Mouse (Mus musculus) embryonic stem cell, embryonic (primary cell): ENCODE results near the gene Gm37240.

ENCODE experiments used
- CTCF ChIA-PET, 4 experiments: fragments of 300-600 bp in 2 of 4; fragments of 350-600 bp in 2 of 4; sonication (Branson Sonifier 250); formaldehyde crosslinking; loops; one replicate each; lab custom pipeline; 2022; ENCODE audit warnings: inconsistent platforms in 2 of 4; lab: Charles Lee
- POLR2A ChIA-PET, 4 experiments: fragments of 300-600 bp in 2 of 4; fragments of 350-600 bp in 2 of 4; sonication (Branson Sonifier 250); formaldehyde crosslinking; loops; one replicate each; lab custom pipeline; 2022; ENCODE audit warnings: antibody characterized with exemption in 4 of 4, inconsistent platforms in 1 of 4; lab: Charles Lee

The Gm37240 gene

DNA sequence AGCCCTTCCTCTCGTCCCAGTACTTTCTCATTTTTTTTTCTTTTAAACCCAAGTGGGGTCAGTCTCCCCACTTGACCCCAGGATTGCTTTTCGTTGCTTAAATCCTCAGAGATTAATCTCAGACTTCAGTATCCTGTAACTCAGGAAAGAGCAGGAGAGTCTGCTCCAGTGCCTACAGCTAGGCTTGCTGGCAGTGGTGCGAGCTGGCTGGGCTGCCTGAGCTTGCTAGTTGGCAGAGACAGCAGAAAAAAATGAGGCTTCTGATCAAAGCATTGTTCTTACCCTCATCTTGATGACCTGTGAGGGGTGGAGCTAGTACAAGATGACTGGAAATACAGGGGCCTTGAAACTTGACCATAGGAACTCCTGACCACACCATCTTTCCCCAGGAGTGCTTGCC lies 292.9 kb downstream of the Gm37240 start:
- POLR2A ChIA-PET = interaction anchor here in 2 of 4 experiments (0.6 to 1.5 kb wide), 2 partner anchors 21 to 751 kb away, joined by 3 to 4 read pairs; partner anchors contain the start of gene Gatb (in 1 of the 2)
- CTCF ChIA-PET = no interaction called here

DNA sequence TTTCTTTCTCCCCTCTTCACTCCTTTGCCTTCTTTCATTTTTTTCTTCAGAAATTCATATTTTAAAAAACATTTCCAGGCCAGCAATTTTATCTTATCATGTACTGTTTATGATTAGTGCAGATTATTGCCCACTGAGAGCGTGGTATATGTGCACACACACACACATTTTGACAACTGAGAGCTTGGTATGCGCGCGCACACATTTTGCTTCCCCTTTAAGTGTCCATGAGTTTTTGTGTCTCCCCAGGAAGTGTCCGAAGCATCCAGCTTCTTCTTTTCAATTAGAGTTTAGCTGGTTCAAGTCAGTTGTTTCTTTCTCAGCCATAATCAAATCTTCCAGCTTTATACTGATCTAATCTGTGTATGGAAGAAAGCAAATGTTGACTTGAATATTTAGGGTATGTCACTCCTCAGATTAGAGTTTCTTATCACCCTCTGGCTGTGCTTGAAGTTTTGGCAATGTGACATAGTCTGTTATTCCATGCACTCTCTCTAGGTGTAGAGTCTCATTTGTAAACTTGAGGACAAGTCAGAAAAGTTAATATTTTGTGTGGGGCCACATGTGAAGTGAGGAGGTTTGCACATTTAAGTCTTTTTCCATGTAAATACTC lies 294.6 kb downstream of the Gm37240 start:
- POLR2A ChIA-PET = interaction anchor here in 1 of 4 experiments (2.0 kb wide), 1 partner anchor 19 kb away, joined by 6 read pairs; the partner anchor contains the start of gene Gatb
- CTCF ChIA-PET = no interaction called here

- CTCF ChIA-PET = no interaction called here
- POLR2A ChIA-PET = interaction anchor here in 1 of 4 experiments (2.0 kb wide), 1 partner anchor 18 kb away, joined by 6 read pairs; the partner anchor contains the start of gene Gatb
Measured at GRCm38 (mm10) chr3:85592067-85592466, 295.3 kb downstream of the Gm37240 start.

DNA sequence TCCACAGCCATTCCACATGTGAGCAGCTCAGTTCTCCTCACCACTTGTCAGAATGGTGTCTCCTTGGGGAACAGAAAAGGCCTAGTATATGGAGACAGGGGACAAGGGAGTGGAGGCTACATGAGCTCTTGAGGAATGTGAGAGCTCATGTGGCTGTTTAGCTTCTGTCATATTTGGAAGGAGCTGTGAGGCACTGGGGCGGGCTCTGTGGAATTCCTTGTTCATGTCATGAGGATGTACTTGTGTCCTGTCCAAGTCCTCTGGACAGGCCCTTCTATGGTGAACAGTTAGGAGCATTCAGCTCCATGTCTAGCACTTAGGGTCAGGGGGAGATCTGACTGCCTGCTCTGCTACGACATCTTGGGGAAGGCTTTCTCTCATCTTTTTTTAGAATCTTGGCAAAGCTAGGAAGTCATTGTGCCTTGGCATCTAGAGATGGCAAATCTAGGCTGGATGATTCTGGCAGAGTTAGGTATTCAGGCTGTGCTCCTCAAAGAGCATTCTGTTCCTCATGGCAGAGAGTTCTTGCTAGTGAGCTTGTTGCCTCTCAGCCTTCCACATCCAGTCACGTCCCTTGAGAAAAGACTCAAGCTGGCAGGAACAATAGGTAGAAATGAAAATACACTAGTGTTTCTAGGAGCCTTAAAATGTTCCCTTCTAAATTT lies 297.1 kb downstream of the Gm37240 start:
- POLR2A ChIA-PET = interaction anchor here (0.8 to 2.3 kb wide), 7 partner anchors 9 to 17 kb away, joined by 3 to 16 read pairs (median 4); partner anchors contain the start of gene Gatb (in 4 of the 4)
- CTCF ChIA-PET = interaction anchor here in 2 of 4 experiments (0.9 to 1.3 kb wide), 2 partner anchors 16 kb away, joined by 3 read pairs; partner anchors contain the start of gene Gatb (in 2 of the 2)

DNA sequence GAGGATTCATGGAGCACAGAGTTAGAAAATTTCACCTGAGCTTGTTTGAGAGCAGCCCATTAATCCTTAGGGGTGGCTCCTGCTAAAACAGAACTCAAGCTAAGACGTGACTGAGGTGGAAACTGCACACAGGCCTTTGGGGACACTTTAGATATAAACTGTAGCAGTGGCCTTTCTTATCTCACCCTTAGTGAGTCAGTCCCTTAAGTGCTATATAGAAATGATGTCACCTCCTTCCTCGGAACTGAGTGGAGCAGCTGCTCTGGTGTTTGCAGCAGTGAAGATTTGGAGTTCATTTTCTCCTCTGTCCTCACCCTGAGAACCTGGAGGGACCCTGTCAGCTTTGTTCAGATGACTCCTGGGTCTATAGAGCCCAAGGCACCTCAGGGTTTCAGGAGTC lies 298.6 kb downstream of the Gm37240 start:
- ChIA-PET CTCF (no interaction called here), POLR2A (interaction anchor here in 2 of 4 experiments (0.9 to 2.0 kb wide), 5 partner anchors 8 to 19 kb away, joined by 3 to 16 read pairs (median 4); partner anchors contain the start of gene Gatb (in 2 of the 2))

- ChIA-PET POLR2A (interaction anchor here in 2 of 4 experiments (1.0 to 3.0 kb wide), 2 partner anchors 11 kb away, joined by 5 to 13 read pairs; partner anchors contain the start of gene Gatb (in 2 of the 2)), CTCF (no interaction called here)
Measured at GRCm38 (mm10) chr3:85584966-85585365, 302.4 kb downstream of the Gm37240 start.

GRCm38 (mm10) chr3:85583194-85583593 lies 304.1 kb downstream of the Gm37240 start:
- ChIA-PET CTCF (interaction anchor here in 1 of 4 experiments (1.2 kb wide), 1 partner anchor 9 kb away, joined by 3 read pairs; the partner anchor contains the start of gene Gatb), POLR2A (interaction anchor here in 3 of 4 experiments (0.6 to 3.0 kb wide), 4 partner anchors 8 to 81 kb away, joined by 5 to 13 read pairs (median 8); partner anchors contain the start of gene Gatb (in 2 of the 3))

DNA sequence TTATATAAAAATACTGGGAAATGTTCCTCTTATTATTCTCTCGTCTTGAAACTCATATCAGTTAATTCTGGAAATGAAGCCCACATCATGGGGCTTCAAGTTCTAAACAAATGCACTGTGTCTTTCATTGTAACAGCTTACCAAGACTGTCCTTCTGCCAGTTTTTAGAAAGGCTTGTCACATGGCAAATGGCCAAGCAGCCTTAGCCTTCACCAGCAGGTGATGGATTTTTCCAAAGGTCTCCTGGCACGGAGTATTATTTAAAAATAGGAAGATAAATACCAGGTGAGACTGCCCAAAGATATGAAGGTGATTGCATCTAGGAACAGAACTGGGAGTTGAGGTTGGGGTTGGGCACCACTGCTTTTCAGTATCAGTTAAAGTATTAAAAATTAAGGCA lies 304.6 kb downstream of the Gm37240 start:
- CTCF ChIA-PET = interaction anchor here in 1 of 4 experiments (1.2 kb wide), 1 partner anchor 9 kb away, joined by 3 read pairs; the partner anchor contains the start of gene Gatb
- POLR2A ChIA-PET = interaction anchor here in 3 of 4 experiments (0.6 to 3.0 kb wide), 4 partner anchors 8 to 81 kb away, joined by 5 to 13 read pairs (median 8); partner anchors contain the start of gene Gatb (in 2 of the 3)

- ChIA-PET POLR2A (interaction anchor here (0.5 to 3.7 kb wide), 75 partner anchors 8 to 1594 kb away, joined by 3 to 18 read pairs (median 4); partner anchors contain the start of genes Rps3a1 (in 2 of the 4), Glt28d2 (in 1 of the 4), Gm37240 (in 1 of the 4) and Prss48 (in 1 of the 4)), CTCF (interaction anchor here (0.5 to 2.0 kb wide), 23 partner anchors 9 to 1312 kb away, joined by 3 to 7 read pairs (median 3); no protein-coding TSS in a partner anchor)
Measured at GRCm38 (mm10) chr3:85573864-85574830, 313.2 kb downstream of the Gm37240 start, which contains the start of gene Gatb. Gene Gatb (plus strand): TSS chr3:85574119.

- POLR2A ChIA-PET = interaction anchor here (0.7 to 3.7 kb wide), 67 partner anchors 7 to 1593 kb away, joined by 3 to 18 read pairs (median 4); partner anchors contain the start of genes Rps3a1 (in 2 of the 4), Glt28d2 (in 1 of the 4), Gm37240 (in 1 of the 4) and Prss48 (in 1 of the 4)
- CTCF ChIA-PET = interaction anchor here (0.8 to 2.0 kb wide), 19 partner anchors 9 to 652 kb away, joined by 3 to 7 read pairs (median 3); no protein-coding TSS in a partner anchor
Measured at GRCm38 (mm10) chr3:85573216-85573863, 314.0 kb downstream of the Gm37240 start.

- ChIA-PET POLR2A (interaction anchor here in 1 of 4 experiments (1.5 to 1.8 kb wide), 2 partner anchors 11 to 644 kb away, joined by 3 to 10 read pairs; no protein-coding TSS in a partner anchor), CTCF (interaction anchor here in 2 of 4 experiments (1.4 to 2.0 kb wide), 2 partner anchors 298 to 345 kb away, joined by 3 to 7 read pairs; no protein-coding TSS in a partner anchor)
Measured at GRCm38 (mm10) chr3:85572502-85572901, 314.8 kb downstream of the Gm37240 start.

- CTCF ChIA-PET = no interaction called here
- POLR2A ChIA-PET = interaction anchor here in 2 of 4 experiments (0.9 to 1.5 kb wide), 3 partner anchors 87 to 643 kb away, joined by 3 read pairs; no protein-coding TSS in a partner anchor
Measured at GRCm38 (mm10) chr3:85571276-85571675, 316.0 kb downstream of the Gm37240 start.

DNA sequence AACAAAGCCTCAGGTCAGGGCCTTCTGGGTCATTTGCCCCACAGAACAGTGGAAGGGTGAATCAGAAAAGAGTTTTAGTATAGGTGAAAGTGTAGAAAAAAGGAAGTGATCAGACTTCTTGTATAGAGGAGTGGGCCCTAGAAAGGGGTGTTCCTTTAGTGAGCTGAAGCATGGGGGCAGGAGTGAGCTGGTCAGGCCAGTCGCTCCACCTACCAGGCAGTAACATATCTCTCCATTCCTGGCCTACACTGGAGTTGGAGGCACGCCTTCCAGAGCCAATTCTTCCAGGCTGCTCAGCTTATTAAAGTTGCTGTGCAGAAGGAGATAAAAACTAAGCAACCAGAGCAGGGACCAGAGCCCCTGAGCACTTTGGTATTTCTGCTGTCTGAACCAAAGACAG lies 322.7 kb downstream of the Gm37240 start:
- ChIA-PET CTCF (interaction anchor here in 3 of 4 experiments (0.6 to 1.2 kb wide), 3 partner anchors 9 to 1934 kb away, joined by 3 to 4 read pairs (median 4); partner anchors contain the start of gene Gatb (in 1 of the 3)), POLR2A (interaction anchor here in 3 of 4 experiments (0.8 to 4.2 kb wide), 4 partner anchors 9 to 293 kb away, joined by 3 to 18 read pairs (median 8); partner anchors contain the start of gene Gatb (in 3 of the 3))

DNA sequence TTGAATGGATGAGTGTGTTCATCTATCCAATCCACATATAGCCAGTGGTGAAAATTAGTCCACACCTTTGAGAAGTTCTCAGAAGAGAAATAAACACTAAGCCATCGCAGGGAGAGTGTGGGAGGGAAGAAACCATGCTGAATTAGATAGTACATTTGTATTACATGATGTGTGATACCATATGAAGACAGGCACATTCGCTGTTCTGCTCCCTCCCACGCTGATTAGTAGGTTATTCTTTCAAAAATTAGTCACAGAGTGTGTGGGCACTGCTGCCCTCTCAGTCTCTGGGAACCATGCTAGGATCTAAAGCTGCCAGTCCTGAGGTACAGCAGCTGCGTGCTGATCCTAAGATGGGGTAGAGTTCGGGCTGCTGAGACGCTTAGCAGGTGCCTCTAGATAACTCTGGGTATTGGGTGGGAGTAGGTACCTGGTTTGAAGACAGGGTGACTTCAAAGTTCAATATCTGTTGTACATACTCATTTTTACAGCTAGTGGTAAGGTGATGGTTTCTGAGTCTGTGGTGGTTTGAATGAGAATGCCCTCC lies 333.5 kb downstream of the Gm37240 start:
- CTCF ChIA-PET = interaction anchor here in 1 of 4 experiments (1.1 to 1.2 kb wide), 2 partner anchors 10 to 20 kb away, joined by 3 read pairs; partner anchors contain the start of gene Gatb
- POLR2A ChIA-PET = interaction anchor here in 1 of 4 experiments (1.8 kb wide), 1 partner anchor 20 kb away, joined by 6 read pairs; the partner anchor contains the start of gene Gatb

GRCm38 (mm10) chr3:85551352-85551751 lies 336.0 kb downstream of the Gm37240 start:
- CTCF ChIA-PET = interaction anchor here in 2 of 4 experiments (0.7 to 1.4 kb wide), 2 partner anchors 373 to 382 kb away, joined by 3 read pairs; no protein-coding TSS in a partner anchor
- POLR2A ChIA-PET = interaction anchor here in 1 of 4 experiments (0.6 kb wide), 1 partner anchor 38 kb away, joined by 8 read pairs; no protein-coding TSS in a partner anchor

DNA sequence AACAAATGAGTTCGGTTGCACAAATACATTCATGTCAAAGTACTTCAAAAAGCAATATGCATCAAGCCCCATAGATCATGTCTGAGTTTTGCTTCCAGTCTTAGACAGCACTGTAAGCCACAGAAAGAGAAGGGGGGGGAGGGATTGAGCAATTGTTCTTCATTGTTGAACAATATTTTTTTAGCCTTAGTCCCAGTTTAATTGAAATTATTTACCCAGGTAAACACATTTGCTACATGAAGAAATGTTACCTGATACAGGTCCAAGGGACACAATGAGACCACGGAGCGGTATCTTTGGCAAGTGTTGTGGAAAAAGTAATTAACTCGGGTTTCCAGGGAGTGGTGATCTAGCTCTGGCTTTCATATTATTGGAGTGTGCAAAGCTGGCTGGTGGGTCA lies 337.0 kb downstream of the Gm37240 start:
- ChIA-PET CTCF (no interaction called here), POLR2A (interaction anchor here in 1 of 4 experiments (0.5 kb wide), 1 partner anchor 23 kb away, joined by 3 read pairs; no protein-coding TSS in a partner anchor)
